Mouse (Mus musculus) 3T3-L1 (cell line): ENCODE measurements around the gene Zbtb9.

Source experiments
- DNase-seq: peaks from one replicate; pipeline ENCODE4 v3.0.0-alpha.2; 2015; ENCODE audit warnings: low read depth, low spot score

Gene Zbtb9

GRCm38 (mm10) chr17:26947231-26948100 is 25.5 kb upstream of the Zbtb9 start:
- DNase-seq = no peak

DNA sequence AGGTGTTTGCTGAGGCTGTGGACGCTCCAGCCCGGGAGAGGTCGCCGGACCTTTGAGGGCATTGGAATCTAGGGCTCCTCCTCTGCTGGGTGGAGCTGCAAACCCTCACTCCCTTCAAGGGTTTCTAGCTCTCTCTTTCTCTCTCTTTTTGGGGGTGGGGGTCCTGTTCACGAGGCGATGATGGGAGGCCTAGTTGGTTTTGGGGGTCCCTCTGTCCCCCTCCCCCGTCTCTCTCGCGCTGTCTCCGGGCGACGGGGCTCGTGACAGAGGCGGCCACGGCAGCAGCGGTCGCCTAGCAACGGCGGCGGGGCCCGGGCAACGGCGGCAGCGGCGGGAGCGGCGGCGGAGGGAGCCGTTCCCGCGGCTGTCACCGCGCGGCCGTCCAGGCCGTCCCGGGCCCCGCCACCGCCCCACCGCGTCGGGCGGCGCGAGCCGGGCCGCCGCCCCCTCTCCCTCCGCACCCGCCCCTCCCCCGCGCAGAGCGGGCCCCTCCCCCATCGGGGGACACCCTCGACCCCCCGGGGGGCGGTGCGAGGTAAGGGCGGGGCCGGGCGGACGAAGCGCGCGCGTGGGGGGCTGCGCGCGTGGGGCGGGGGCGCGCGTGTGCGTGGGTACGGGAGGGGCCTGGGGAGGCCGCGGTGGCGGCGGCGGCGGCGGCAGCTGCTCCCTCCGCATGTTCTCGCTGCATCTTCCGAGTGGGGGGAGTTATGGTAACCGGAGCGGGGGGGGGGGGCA is 24.5 kb upstream of the Zbtb9 start:
- peak; percentile 56 for DNase-seq

GRCm38 (mm10) chr17:26949051-26949577 is 23.9 kb upstream of the Zbtb9 start:
- DNase-seq = peak; percentile 74

- no peak for DNase-seq
Measured at GRCm38 (mm10) chr17:26949866-26950265, 23.1 kb upstream of the Zbtb9 start.

GRCm38 (mm10) chr17:26950560-26951288 is 22.2 kb upstream of the Zbtb9 start:
- no peak for DNase-seq

DNA sequence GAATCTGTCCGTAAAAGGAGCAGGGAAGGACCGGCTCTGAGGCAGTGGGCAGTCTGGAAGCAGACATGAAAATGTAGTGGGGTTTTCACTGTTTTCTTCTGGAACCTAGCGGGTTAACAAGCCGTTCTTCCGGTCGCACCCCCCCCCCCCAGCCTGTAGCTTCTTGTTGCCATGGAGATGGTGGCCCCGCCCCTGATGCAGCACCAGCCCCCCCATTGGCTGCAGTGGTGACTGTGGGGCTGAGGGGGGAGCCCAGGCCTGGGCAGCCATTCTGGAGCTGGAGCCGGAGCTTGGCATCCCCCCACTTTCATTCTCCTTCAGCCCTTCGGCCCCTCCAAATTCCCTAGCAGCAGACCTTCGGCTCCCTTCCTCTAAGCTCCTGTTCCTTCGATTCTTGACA is 21.6 kb upstream of the Zbtb9 start:
- DNase-seq = no peak

DNA sequence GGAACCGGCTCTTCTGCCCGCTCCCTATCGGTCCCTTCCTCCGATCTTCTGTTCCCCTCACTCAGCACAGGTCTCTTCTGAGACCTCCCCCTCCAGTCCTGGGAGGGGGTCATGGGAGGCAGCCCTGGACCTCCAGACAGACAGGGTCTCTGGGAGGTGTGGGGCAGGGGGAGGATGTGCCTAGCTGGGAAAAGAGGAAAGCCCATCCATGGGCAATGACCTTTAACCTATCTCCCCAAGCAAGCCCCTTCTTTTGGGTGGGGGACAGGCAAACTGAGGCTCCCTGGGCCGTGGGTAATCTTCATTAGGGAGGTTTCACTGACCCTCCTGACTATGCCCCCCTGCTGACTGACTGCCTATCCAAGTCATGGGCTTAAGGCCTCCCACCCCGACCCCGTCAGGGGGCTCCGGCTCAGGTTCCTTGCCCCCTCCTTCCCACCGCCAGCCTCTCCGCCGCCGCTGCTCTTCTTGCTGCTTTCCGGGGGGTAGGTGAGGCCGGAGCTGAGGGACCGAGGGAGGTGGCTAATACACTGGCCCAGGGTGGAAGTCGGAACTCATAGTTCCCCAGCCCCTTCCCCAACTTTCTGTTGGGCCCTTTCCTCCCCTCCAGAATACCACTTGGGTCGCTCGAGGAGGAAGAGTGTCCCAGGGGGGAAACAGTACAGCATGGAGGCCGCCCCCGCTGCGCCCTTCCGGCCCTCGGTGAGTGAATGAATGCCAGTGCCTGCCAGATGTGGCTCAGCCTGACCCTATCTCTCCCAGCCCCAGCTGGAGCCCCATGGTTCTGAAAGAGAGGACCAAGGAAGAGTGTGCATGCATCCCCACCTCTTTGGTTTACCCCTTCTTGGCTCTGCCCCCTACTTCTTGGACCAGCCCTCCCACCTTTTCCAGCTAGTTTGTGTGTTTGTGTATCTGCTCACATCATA is 20.8 kb upstream of the Zbtb9 start:
- no peak for DNase-seq

DNA sequence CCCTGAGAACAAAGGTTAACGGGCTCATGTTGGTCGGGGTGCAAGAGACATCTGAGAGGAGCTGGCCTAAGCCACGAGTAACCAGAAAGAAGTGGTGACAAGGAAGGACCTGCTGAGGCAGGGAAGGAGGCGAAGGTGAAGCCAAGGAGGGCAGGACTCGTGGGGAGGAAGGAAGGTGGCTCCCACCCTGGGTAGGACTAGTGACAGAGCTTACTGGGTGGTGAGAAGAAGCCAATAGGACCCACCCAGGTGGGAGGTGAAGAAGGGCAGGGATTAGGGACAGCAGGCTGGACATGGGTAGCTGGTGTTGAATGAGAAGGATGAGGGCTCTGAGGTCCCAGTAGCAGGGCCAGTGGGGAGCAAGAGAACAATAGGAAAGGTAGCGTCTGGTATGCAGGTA is 19.8 kb upstream of the Zbtb9 start:
- no peak for DNase-seq

DNA sequence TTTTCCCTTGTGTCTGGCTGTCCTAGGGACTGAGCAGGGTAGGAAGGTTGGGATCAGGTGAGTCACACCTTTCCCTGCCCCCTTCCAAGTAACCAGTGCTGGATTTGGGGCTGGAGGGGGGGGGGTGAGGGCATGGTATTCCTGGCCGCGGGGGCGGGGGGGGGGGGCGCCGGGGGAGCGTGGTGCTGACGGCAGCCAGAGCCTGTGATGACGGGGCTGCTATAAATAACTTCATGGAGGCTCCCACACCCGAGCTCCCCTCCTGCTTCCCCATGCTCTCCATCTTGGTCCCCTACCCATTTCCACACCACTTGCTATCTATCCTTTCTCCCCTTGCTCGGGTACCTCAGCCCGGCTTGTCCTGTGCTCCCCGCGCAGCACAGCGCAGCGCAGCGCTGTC is 19.2 kb upstream of the Zbtb9 start:
- DNase-seq = no peak

- peak; percentile 85 for DNase-seq
Measured at GRCm38 (mm10) chr17:26956309-26956708, 16.7 kb upstream of the Zbtb9 start.

DNA sequence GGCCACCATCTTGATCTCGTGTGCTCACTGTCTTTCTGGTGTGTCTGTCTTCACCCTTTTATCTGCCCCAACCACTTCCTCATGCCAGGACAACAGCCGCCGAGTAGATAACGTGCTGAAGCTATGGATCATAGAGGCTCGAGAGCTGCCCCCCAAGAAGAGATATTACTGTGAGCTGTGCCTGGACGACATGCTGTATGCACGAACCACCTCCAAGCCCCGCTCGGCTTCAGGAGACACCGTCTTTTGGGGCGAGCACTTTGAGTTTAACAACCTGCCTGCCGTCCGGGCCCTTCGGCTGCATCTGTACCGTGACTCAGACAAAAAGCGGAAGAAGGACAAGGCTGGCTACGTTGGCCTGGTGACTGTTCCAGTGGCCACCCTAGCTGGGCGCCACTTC is 16.1 kb upstream of the Zbtb9 start:
- no peak for DNase-seq

DNA sequence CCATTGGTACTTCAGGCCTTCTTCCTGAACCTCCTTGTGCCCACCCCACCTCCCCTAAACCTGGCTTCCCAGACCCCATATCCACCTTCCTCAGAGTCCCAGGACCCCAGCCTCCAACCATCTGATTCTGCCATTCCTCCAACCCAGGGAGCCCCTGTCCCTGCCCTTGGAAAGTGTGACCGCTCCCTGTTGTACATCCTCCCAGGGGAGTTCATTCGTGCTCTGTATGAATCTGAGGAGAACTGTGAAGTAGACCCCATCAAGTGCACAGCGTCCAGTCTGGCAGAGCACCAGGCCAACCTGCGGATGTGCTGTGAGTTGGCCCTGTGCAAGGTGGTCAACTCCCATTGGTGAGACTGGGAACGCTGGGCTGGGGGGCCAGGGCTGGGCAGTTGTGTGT is 15.1 kb upstream of the Zbtb9 start:
- no peak for DNase-seq

- no peak for DNase-seq
Measured at GRCm38 (mm10) chr17:26958880-26959279, 14.1 kb upstream of the Zbtb9 start.

DNA sequence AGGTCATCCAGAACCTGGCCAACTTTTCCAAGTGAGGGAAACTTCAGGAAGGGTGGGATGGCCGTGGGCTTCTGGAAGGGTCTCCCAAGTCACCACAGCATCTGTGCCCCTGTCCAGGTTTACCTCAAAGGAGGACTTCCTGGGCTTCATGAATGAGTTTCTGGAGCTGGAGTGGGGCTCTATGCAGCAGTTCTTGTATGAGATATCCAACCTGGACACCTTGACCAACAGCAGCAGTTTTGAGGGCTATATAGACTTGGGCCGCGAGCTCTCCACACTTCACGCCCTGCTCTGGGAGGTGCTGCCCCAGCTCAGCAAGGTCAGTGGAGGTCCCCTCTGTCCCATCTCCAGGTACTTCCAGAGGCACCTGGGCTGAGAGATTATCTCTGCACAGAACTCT is 13.2 kb upstream of the Zbtb9 start:
- DNase-seq = no peak

DNA sequence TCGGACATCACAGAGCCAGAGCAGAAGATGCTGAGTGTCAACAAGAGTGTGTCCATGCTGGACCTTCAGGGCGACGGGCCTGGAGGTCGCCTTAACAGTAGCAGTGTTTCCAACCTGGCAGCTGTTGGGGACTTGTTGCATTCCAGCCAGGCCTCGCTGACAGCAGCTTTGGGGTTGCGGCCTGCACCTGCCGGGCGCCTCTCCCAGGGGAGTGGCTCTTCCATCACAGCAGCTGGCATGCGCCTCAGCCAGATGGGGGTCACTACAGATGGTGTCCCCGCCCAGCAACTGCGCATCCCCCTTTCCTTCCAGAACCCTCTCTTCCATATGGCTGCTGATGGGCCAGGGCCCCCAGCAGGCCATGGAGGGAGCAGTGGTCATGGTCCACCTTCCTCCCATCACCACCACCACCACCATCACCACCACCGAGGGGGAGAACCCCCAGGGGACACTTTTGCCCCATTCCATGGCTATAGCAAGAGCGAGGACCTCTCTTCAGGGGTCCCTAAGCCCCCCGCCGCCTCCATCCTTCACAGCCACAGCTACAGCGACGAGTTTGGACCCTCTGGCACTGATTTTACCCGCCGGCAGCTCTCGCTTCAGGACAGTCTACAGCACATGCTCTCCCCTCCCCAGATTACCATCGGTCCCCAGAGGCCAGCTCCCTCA is 11.3 kb upstream of the Zbtb9 start:
- DNase-seq = no peak

- DNase-seq = no peak
Measured at GRCm38 (mm10) chr17:26966993-26967392, 6.0 kb upstream of the Zbtb9 start.

- no peak for DNase-seq
Measured at GRCm38 (mm10) chr17:26967477-26967876, 5.5 kb upstream of the Zbtb9 start.

- no peak for DNase-seq
Measured at GRCm38 (mm10) chr17:26968200-26968611, 4.8 kb upstream of the Zbtb9 start.

DNA sequence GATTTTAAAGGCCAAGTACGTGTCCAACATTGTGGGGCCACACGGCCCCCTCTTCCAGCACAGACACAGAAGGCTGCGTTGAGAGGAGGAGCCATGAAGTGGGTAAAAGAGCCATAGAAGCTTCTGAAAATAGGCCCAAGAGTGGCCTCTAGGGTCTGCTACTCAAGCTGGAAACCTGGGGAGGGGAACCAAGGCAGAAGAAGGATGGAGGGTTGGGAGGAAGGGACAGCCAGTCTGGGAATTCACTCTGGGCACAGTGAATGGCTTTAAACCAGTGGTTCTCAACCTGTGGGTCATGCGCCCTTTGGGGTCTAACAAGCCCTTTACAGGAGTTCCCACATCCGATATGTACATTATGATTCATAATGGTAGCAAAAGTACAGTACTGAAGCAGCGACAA is 3.7 kb upstream of the Zbtb9 start:
- no peak for DNase-seq

- no peak for DNase-seq
Measured at GRCm38 (mm10) chr17:26970221-26970620, 2.7 kb upstream of the Zbtb9 start.
